Mouse (Mus musculus) neutrophil, adult 83 days (primary cell): ENCODE data around the gene Cd33. TPM values are rescaled to one million over a fixed set of nuclear protein-coding genes. Genes with fewer than 3 reads are reported as not detected.

Source experiments
- total RNA-seq, 2 experiments: library from RNA; stranded (reverse); gene quantifications; one replicate each; pipeline ENCODE4 v1.2.4; 2023

Gene Cd33
- total RNA-seq, result 100 to 1,000 TPM; 339 to 380 TPM

DNA sequence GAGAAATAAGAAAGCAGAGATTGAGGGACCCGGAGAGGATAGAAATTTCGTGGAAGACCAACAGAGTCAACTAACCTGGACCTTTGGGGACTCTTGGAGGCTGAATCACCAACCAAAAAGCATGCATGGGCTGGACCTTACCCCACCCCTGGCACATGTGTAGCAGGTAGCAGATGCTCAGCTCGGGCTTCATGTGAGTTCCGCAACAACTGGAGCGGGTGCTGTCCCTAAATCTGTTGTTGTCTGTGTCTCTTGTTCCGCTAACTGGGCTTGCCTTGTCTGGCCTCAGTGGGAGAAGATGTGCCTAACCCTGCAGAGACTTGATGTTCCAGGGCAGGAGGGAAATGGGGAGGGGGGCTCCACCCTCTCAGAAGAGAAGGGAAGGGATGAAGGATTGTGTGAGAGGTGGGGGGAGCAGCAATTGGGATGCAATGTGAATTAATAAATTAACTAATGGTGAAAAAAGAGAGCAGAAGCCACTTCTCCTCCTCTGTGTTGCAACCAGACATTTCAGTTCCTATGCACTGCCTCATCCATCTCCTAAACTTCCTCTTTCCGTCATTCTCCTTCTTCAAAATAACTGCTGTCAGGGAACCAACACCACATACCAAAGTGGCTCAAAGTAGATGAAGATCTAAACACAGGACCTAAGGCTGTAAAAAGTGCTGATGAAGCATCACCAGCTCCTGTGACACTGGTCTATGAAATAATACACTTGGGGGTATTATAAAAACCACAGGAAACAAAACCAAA lies at the start of gene Cd33:
Gene Cd33 (minus strand): TSS at position 204 of the 753 bp plus-strand sequence.

DNA sequence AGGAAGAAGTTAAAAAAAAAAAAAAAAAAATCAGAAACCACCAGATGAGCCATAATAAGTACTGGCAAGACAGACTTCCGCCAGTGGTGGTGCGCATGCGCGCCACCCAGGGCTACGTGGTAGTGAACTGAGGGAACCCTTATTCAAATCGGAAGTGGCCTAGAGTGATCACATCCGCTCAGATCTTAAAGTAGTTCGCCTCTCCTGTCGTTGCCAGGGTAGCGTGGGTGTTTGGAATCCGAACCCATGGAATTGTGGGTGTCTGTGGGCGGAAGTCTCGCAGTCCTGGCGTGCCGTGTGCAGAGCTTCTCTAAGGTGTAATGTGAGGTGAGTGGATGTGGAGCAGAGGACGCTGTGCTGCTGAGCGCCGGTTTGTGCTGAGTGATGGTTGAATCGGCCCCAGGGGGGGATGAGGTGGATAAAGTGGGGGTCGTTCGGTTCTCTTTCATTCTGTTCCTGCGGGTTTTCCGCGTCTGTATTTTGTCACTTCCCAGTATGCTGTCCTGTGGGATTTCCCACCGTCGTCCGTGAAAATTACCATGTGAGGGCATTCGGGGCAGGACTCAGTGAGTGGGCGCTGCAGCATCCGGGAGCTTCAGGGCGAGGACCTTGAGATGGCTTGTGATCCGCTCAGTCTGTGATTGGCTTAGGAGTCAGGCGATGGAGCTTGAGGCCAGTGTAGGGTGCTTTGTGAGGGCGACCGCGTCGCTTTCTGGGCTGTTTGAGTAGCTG lies 35.4 kb upstream of the Cd33 start, which contains the start of gene Zfp719:
Gene Zfp719 (plus strand): TSS at position 171 of the 732 bp plus-strand sequence.

DNA sequence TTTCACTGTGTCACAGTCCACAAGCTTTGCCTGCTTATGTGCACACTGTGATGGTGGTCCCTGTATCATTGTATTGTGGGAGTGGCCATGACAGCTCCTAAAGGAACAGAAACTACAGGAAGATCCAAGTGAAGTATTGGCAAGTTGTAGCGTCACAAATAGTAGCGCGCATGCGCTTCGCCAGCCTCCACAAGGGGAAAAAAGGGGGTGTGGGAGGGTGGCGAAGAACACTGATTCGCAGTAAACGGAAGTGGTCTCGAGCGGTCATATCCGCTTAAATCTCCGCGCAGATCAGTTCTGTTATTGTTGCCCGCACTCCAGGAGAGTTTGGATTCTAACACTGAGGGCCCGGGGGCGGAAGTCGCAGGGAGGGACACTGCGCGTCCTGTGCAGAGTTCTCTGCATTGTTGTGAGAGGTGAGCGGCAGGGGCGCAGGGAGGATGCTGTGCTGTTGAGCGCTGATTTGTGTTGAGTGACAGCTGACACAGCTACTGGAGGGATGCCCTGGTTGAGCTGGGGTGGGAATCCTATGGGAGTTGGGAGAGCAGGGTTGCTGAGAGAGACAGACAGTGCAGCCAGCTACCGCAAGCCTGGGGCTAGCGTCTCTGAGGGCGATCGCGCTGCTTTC lies 17.9 kb upstream of the Cd33 start, which contains the start of gene Zfp658:
Gene Zfp658 (plus strand): TSS at position 251 of the 628 bp plus-strand sequence.

DNA sequence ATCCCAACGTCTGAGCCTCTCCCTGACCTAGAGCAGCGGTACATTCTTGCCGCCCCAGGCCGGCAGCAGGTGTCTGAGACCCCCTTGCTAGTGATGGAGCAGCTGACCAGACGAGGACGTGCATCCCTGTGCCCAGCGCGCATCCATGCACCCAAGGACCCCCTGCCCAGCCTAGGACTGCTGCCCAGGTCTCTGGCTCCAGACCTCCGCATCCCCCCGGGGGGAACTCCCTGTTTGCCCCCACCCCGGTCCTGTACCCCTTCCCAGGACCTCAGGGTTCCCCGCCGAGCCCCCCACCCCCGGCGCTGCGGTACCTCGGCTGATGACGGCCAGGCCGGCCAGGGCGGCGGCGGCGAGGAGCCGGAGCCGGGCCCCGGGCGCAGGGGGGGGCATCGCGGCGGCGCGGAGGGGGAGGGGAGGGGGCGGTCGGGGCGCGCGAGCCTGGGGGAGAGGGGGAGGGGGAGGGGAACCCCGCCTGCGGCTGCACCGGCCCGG lies 54.5 kb downstream of the Cd33 start, which contains the start of gene Iglon5:
Gene Iglon5 (minus strand): TSS at position 445 of the 495 bp plus-strand sequence.

Other genes starting within 250 kb of the Cd33 start
- 10 to 100 TPM; 15.7 to 23.0 TPM for gene Zfp715, start 231.1 kb downstream of the Cd33 start, total RNA-seq
- 10 to 100 TPM in 1 of 2 experiments, 1 to 10 TPM in 1; 8.4 to 10.2 TPM for gene Siglecf, start 193.1 kb downstream of the Cd33 start, total RNA-seq
- 10 to 100 TPM; 50.8 to 51.6 TPM for gene Siglecg, start 136.2 kb downstream of the Cd33 start, total RNA-seq
- gene Lim2, start 116.8 kb downstream of the Cd33 start, total RNA-seq, result not detected
- gene Nkg7, start 107.4 kb downstream of the Cd33 start, total RNA-seq, result 10 to 100 TPM; 30.2 to 33.5 TPM
- gene Cldnd2, start 103.6 kb downstream of the Cd33 start, total RNA-seq, result under 1 TPM in 1 of 2 experiments, not detected in 1; 0.73 TPM
- 10 to 100 TPM; 55.9 to 73.8 TPM for gene Etfb, start 100.3 kb downstream of the Cd33 start, total RNA-seq
- gene Gm45233, start 100.3 kb downstream of the Cd33 start, total RNA-seq, result not detected
- 10 to 100 TPM; 10.8 to 11.0 TPM for gene Vsig10l, start 81.3 kb downstream of the Cd33 start, total RNA-seq
- not detected for gene Iglon5, start 54.4 kb downstream of the Cd33 start, total RNA-seq
- not detected for gene 4931406B18Rik, start 38.5 kb downstream of the Cd33 start, total RNA-seq
- gene Zfp658, start 17.8 kb upstream of the Cd33 start, total RNA-seq, result 1 to 10 TPM; 2.8 to 3.0 TPM
- gene Zfp719, start 35.2 kb upstream of the Cd33 start, total RNA-seq, result 10 to 100 TPM; 11.2 to 11.9 TPM
- gene Zfp819, start 62.7 kb upstream of the Cd33 start, total RNA-seq, result under 1 TPM; 0.29 to 0.37 TPM
- gene Ceacam18, start 90.3 kb upstream of the Cd33 start, total RNA-seq, result under 1 TPM in 1 of 2 experiments, not detected in 1; 0.22 TPM
- gene Siglece, start 115.7 kb upstream of the Cd33 start, total RNA-seq, result 100 to 1,000 TPM; 147 to 167 TPM
- gene Ctu1, start 127.6 kb upstream of the Cd33 start, total RNA-seq, result 1 to 10 TPM; 3.0 to 3.6 TPM
- gene Klk14, start 146.0 kb upstream of the Cd33 start, total RNA-seq, result not detected
- gene Klk13, start 168.1 kb upstream of the Cd33 start, total RNA-seq, result not detected
- gene Klk12, start 224.5 kb upstream of the Cd33 start, total RNA-seq, result not detected
- not detected for gene Klk11, start 230.2 kb upstream of the Cd33 start, total RNA-seq
- not detected for gene Klk10, start 236.6 kb upstream of the Cd33 start, total RNA-seq
- not detected for gene Klk9, start 247.5 kb upstream of the Cd33 start, total RNA-seq